23 mouse cellular contexts compared by ENCODE assay signal in genomic region chr1:178728256-178728655, GRCm38 (mm10).
A peak's percentile ranks its signal among the peaks of the same experiment; 100 is the strongest.
DNase-seq lines count a peak whose midpoint lies in the region; ATAC-seq lines count a peak whose summit lies in the region.
"Had no signal": no experiment of that assay in that cellular context is flagged by ENCODE, and none has a peak within 500 bp of the region (broad histone marks: within the 10 kb centered on the region; RNA-seq: fewer than 3 reads in every experiment).

No protein-coding gene starts in this region.

- no peaks in the 10 kb centered on the region for H3K9me3 ChIP-seq in intestine, embryonic 14.5 days (ENCODE audit: control insufficient read depth, low read length)
- no peaks in the 10 kb centered on the region for H3K9me3 ChIP-seq in intestine, embryonic 15.5 days
- no peaks in the 10 kb centered on the region for H3K9me3 ChIP-seq in neural tube, embryonic 15.5 days (replicated peaks)
- 0 out of 2 replicates have a peak, but pooled peaks cover 6% of the 10 kb centered on the region for H3K9me3 ChIP-seq in limb, embryonic 12.5 days
- H3K9me3 ChIP-seq: embryonic facial prominence, embryonic 10.5 days; forebrain, embryonic 13.5 days; heart, embryonic 10.5 days; hindbrain, embryonic 12.5 days had no signal

- H3K4me1 ChIP-seq in intestine, embryonic 14.5 days (replicated peaks; ENCODE audit: control insufficient read depth, insufficient read depth, low read length), result peaks cover 4% of the 10 kb centered on the region
- peaks cover 2% of the 10 kb centered on the region; the same call in 1 of the 2 replicates for H3K4me1 ChIP-seq in intestine, embryonic 15.5 days (replicated peaks)
- peaks cover 27% of the 10 kb centered on the region for H3K4me1 ChIP-seq in neural tube, embryonic 15.5 days
- H3K4me1 ChIP-seq in limb, embryonic 12.5 days (replicated peaks), result peaks cover 49% of the 10 kb centered on the region
- H3K4me1 ChIP-seq: forebrain, embryonic 13.5 days had no signal

- 52% methylated on average over 6 of the region's 6 CpGs for WGBS in intestine, embryonic 14.5 days
- WGBS in intestine, embryonic 15.5 days, result 64% methylated on average over 6 of the region's 6 CpGs
- 56% methylated on average over 6 of the region's 6 CpGs for whole genome bisulfite sequencing in neural tube, embryonic 15.5 days
- WGBS in limb, embryonic 12.5 days, result 13% methylated on average over 6 of the region's 6 CpGs

- H3K36me3 ChIP-seq in intestine, embryonic 14.5 days (ENCODE audit: control insufficient read depth, insufficient read depth, low read length), result no peaks in the 10 kb centered on the region
- H3K36me3 ChIP-seq in intestine, embryonic 15.5 days, result no peaks in the 10 kb centered on the region
- no peaks in the 10 kb centered on the region for H3K36me3 ChIP-seq in neural tube, embryonic 15.5 days
- peaks cover under 1% of the 10 kb centered on the region; the same call in 1 of the 2 replicates for H3K36me3 ChIP-seq in limb, embryonic 12.5 days
- H3K36me3 ChIP-seq: hindbrain, embryonic 12.5 days had no signal

- no peak overlapping the region for H3K4me3 ChIP-seq in intestine, embryonic 14.5 days (ENCODE audit: low read depth, low read length)
- H3K4me3 ChIP-seq in intestine, embryonic 15.5 days (replicated peaks), result no peak overlapping the region
- no peak overlapping the region for H3K4me3 ChIP-seq in neural tube, embryonic 15.5 days (replicated peaks)
- H3K4me3 ChIP-seq in limb, embryonic 12.5 days (replicated peaks), result no peak overlapping the region
- H3K4me3 ChIP-seq: embryonic facial prominence, embryonic 10.5 days; forebrain, embryonic 13.5 days; heart, embryonic 10.5 days; hindbrain, embryonic 12.5 days had no signal

- no peak overlapping the region for H3K27ac ChIP-seq in intestine, embryonic 14.5 days (ENCODE audit: low read depth)
- H3K27ac ChIP-seq in intestine, embryonic 15.5 days, result no peak overlapping the region
- no peak overlapping the region for H3K27ac ChIP-seq in neural tube, embryonic 15.5 days (replicated peaks)
- H3K27ac ChIP-seq in limb, embryonic 12.5 days, result peak overlapping the region; percentile 37; the same call in 1 of the 2 replicates
- H3K27ac ChIP-seq: embryonic facial prominence, embryonic 10.5 days; forebrain, embryonic 13.5 days; heart, embryonic 10.5 days; hindbrain, embryonic 12.5 days; hindbrain, postnatal 0 days had no signal

- H3K4me2 ChIP-seq in intestine, embryonic 14.5 days (ENCODE audit: low read length), result no peak overlapping the region
- H3K4me2 ChIP-seq in intestine, embryonic 15.5 days (replicated peaks), result no peak overlapping the region
- no peak overlapping the region for H3K4me2 ChIP-seq in neural tube, embryonic 15.5 days
- no peak overlapping the region for H3K4me2 ChIP-seq in limb, embryonic 12.5 days
- H3K4me2 ChIP-seq: forebrain, embryonic 13.5 days; hindbrain, embryonic 12.5 days had no signal

- ATAC-seq in intestine, embryonic 14.5 days (replicated peaks; ENCODE audit: low FRiP score, low TSS enrichment, low read depth), result 0 out of 2 replicates have a peak, but pooled peaks have one; percentile 19
- no peak for ATAC-seq in intestine, embryonic 15.5 days
- peak; percentile 21; the same call in 1 of the 2 replicates for ATAC-seq in neural tube, embryonic 15.5 days (ENCODE audit: low FRiP score)
- peak; percentile 77 for ATAC-seq in limb, embryonic 12.5 days (ENCODE audit: insufficient number of reproducible peaks, insufficient read depth, low FRiP score, low TSS enrichment, low read depth)
- ATAC-seq: activated CD4-positive, CD25-positive, alpha-beta regulatory T cell, adult 4 months; forebrain, embryonic 13.5 days; forebrain, postnatal 0 days; hindbrain, postnatal 0 days; Patski had no signal

- DNase-seq in intestine, embryonic 14.5 days (ENCODE audit: low spot score), result no peak
- DNase-seq in neural tube, embryonic 10.5 days (ENCODE audit: extremely low spot score, low spot score), result no peak
- DNase-seq in adrenal gland, postnatal 25 days, result no peak
- no peak for DNase-seq in cerebellum, adult 9-10 months
- DNase-seq: adrenal gland, postnatal 14 days; cerebellum, adult 18-20 months; cerebellum, postnatal 10 days; forebrain, postnatal 0 days; gastrocnemius, postnatal 36 days; heart, adult 18-20 months; heart, postnatal 10 days; heart, postnatal 4 days had no signal

- H3K27me3 ChIP-seq in intestine, embryonic 14.5 days (replicated peaks; ENCODE audit: control insufficient read depth, insufficient read depth, low read length), result no peaks in the 10 kb centered on the region
- H3K27me3 ChIP-seq in intestine, embryonic 15.5 days (replicated peaks), result no peaks in the 10 kb centered on the region
- H3K27me3 ChIP-seq in neural tube, embryonic 15.5 days (replicated peaks), result no peaks in the 10 kb centered on the region
- peaks cover 4% of the 10 kb centered on the region; the same call in 1 of the 2 replicates for H3K27me3 ChIP-seq in limb, embryonic 12.5 days
- H3K27me3 ChIP-seq: CH12.LX; forebrain, embryonic 13.5 days; hindbrain, embryonic 12.5 days; Patski had no signal

- no peak overlapping the region for H3K9ac ChIP-seq in intestine, embryonic 14.5 days (ENCODE audit: low read length)
- no peak overlapping the region for H3K9ac ChIP-seq in intestine, embryonic 15.5 days
- H3K9ac ChIP-seq in neural tube, embryonic 15.5 days (replicated peaks), result no peak overlapping the region
- no peak overlapping the region for H3K9ac ChIP-seq in limb, embryonic 12.5 days (replicated peaks)
- H3K9ac ChIP-seq: forebrain, embryonic 13.5 days; forebrain, postnatal 0 days; hindbrain, embryonic 12.5 days had no signal
